In the genomic region with DNA sequence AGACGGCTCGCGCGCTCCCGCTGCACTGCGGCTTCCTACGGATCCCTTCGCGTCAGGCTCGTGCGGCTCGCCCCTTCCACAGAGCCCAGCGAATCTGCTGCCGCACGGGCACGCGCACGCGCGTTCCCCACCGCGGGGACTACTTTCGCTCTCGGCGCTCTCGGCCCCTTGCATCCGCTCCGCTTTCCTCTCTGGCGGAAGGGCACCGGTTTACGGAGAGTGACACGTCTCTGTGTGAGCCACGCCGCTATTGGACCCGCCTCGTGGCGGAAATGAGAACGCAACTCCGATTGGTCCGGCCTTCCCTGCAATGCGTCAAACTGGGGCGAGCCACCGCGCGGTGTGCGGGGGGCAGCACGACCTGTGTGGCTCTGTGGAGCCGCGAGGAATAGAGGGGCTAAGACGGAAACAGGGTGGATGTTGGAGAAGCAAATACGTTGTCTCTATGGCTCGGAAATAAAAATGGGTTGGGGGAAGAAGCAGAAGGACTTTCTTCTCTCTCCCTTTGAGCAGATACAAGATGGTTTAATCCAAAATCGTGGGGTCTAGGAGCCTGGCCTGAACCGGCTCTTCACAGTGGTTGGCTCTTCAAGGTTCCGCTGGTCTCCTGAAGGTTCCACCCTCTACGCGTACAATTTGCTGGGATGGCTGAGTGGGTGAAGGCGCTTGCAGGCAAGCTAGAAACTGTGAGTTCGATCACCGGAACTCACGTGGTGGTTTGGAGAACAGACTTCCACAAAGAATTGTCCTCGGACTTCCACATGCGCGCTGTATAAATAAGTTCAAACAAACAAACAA, we compare ENCODE assay signal across 8 mouse cellular contexts. TPM values are rescaled to one million over a fixed set of nuclear protein-coding genes. Genes with fewer than 3 reads are reported as not detected.
DNase-seq lines count a peak whose midpoint lies in the region; ATAC-seq and TF ChIP-seq lines count a peak whose summit lies in the region.

TSS of gene Calm3 (minus strand) at position 78 of the 798 bp plus-strand sequence.

- peak; percentile 43; the same call in 1 of the 2 replicates for TF ChIP-seq POLR2A in bone marrow, adult 2 months (IDR thresholded peaks at IDR 0.05; ENCODE audit: borderline replicate concordance, control insufficient read depth, low read depth, low read length)
- TF ChIP-seq POLR2A in limb, embryonic 14.5 days (IDR thresholded peaks at IDR 0.05; ENCODE audit: borderline replicate concordance, extremely low read depth, insufficient read depth, insufficient read length): peak; percentile 41; the same call in 1 of the 2 replicates

- no peaks in the 10 kb centered on the region for H3K9me3 ChIP-seq in embryonic facial prominence, embryonic 15.5 days (replicated peaks)
- H3K9me3 ChIP-seq in limb, embryonic 14.5 days (ENCODE audit: control insufficient read depth, low read length): no peaks in the 10 kb centered on the region
- no peaks in the 10 kb centered on the region for H3K9me3 ChIP-seq in midbrain, postnatal 0 days (ENCODE audit: low read length)

- peak; percentile 100 for DNase-seq in 416B (ENCODE audit: low read depth)
- peak; percentile 100 for DNase-seq in heart, adult 8-10 months (ENCODE audit: low spot score)
- DNase-seq in kidney, adult 9 months: peak; percentile 100
- DNase-seq in limb, embryonic 14.5 days (ENCODE audit: low spot score): peak; percentile 98
- DNase-seq in midbrain, postnatal 0 days (ENCODE audit: low spot score): peak; percentile 100
- peak; percentile 99 for DNase-seq in spleen, postnatal 14 days (ENCODE audit: low spot score in 2 of 2)

- 1% methylated on average over 64 of the region's 64 CpGs for WGBS in bone marrow, adult 2 months
- 1% methylated on average over 63 of the region's 64 CpGs for WGBS in embryonic facial prominence, embryonic 15.5 days
- 2% methylated on average over 58 of the region's 64 CpGs for WGBS in limb, embryonic 14.5 days
- 2% methylated on average over 57 of the region's 64 CpGs for WGBS in midbrain, postnatal 0 days

- peak within 1 kb of the TSS; percentile 98 for H3K9ac ChIP-seq in embryonic facial prominence, embryonic 15.5 days
- peak within 1 kb of the TSS; percentile 84 for H3K9ac ChIP-seq in limb, embryonic 14.5 days (ENCODE audit: low read depth, low read length, severe bottlenecking)
- H3K9ac ChIP-seq in midbrain, postnatal 0 days (replicated peaks; ENCODE audit: low read length, poor library complexity, severe bottlenecking): peak within 1 kb of the TSS; percentile 97

- H3K36me3 ChIP-seq in embryonic facial prominence, embryonic 15.5 days: 0 out of 2 replicates have a peak, but pooled peaks cover 3% of the 10 kb centered on the region
- H3K36me3 ChIP-seq in limb, embryonic 14.5 days (ENCODE audit: control insufficient read depth, insufficient read depth, low read length): peaks cover 9% of the 10 kb centered on the region; the same call in 1 of the 2 replicates
- peaks cover 2% of the 10 kb centered on the region; the same call in 1 of the 2 replicates for H3K36me3 ChIP-seq in midbrain, postnatal 0 days (ENCODE audit: insufficient read depth, low read length)

- H3K4me2 ChIP-seq in embryonic facial prominence, embryonic 15.5 days (replicated peaks): peak within 1 kb of the TSS; percentile 67
- H3K4me2 ChIP-seq in limb, embryonic 14.5 days (replicated peaks; ENCODE audit: low read depth, low read length, severe bottlenecking): peak within 1 kb of the TSS; percentile 88
- H3K4me2 ChIP-seq in midbrain, postnatal 0 days (ENCODE audit: low read depth, low read length, poor library complexity, severe bottlenecking): peak within 1 kb of the TSS; percentile 95

- no peaks in the 10 kb centered on the region for H3K27me3 ChIP-seq in embryonic facial prominence, embryonic 15.5 days
- no peaks in the 10 kb centered on the region for H3K27me3 ChIP-seq in limb, embryonic 14.5 days (ENCODE audit: control insufficient read depth, insufficient read depth, low read length)
- H3K27me3 ChIP-seq in midbrain, postnatal 0 days (ENCODE audit: insufficient read depth, low read length): no peaks in the 10 kb centered on the region

- H3K4me1 ChIP-seq in bone marrow, adult 2 months (ENCODE audit: control insufficient read depth, insufficient read depth, low read length): peaks cover 7% of the 10 kb centered on the region
- peaks cover 40% of the 10 kb centered on the region for H3K4me1 ChIP-seq in embryonic facial prominence, embryonic 15.5 days
- peaks cover 32% of the 10 kb centered on the region for H3K4me1 ChIP-seq in limb, embryonic 14.5 days (ENCODE audit: control insufficient read depth, insufficient read depth, low read length)
- peaks cover 9% of the 10 kb centered on the region; the same call in 1 of the 2 replicates for H3K4me1 ChIP-seq in midbrain, postnatal 0 days (ENCODE audit: insufficient read depth, low read length)

- peak within 1 kb of the TSS; percentile 97 for H3K27ac ChIP-seq in bone marrow, adult 2 months (ENCODE audit: control insufficient read depth, insufficient read depth, low read depth, low read length, poor library complexity)
- peak within 1 kb of the TSS; percentile 98 for H3K27ac ChIP-seq in embryonic facial prominence, embryonic 15.5 days (replicated peaks)
- peak within 1 kb of the TSS; percentile 99 for H3K27ac ChIP-seq in limb, embryonic 14.5 days (replicated peaks; ENCODE audit: low read depth, low read length)
- peak within 1 kb of the TSS; percentile 98 for H3K27ac ChIP-seq in midbrain, postnatal 0 days (ENCODE audit: low read depth, low read length)

- H3K4me3 ChIP-seq in bone marrow, adult 2 months (replicated peaks; ENCODE audit: control insufficient read depth, low read depth, low read length): peak within 1 kb of the TSS; percentile 80
- H3K4me3 ChIP-seq in embryonic facial prominence, embryonic 15.5 days (replicated peaks): peak within 1 kb of the TSS; percentile 97
- H3K4me3 ChIP-seq in limb, embryonic 14.5 days (replicated peaks; ENCODE audit: low read length): peak within 1 kb of the TSS; percentile 99
- H3K4me3 ChIP-seq in midbrain, postnatal 0 days (ENCODE audit: low read depth, low read length): peak within 1 kb of the TSS; percentile 92

- peak; percentile 93 for ATAC-seq in embryonic facial prominence, embryonic 15.5 days (ENCODE audit: insufficient number of reproducible peaks, low FRiP score, low TSS enrichment, low read depth)
- ATAC-seq in limb, embryonic 14.5 days (ENCODE audit: low FRiP score, low read depth): peak; percentile 94
- ATAC-seq in midbrain, postnatal 0 days (ENCODE audit: low FRiP score): peak; percentile 90

- TF ChIP-seq CTCF in bone marrow, adult 2 months (IDR thresholded peaks at IDR 0.05; ENCODE audit: control insufficient read depth, insufficient read depth, low read length): no peak; the same call in 1 of the 2 replicates
- peak; percentile 52 for TF ChIP-seq CTCF in midbrain, postnatal 0 days (IDR thresholded peaks at IDR 0.05)

RNA-seq across cellular contexts. Expression of gene Calm3, which starts in this region (rescaled TPM):
- polyA plus RNA-seq in bone marrow, adult 2 months (2011; ENCODE audit: insufficient read depth, insufficient read length, low replicate concordance, missing spikeins): 307 and 376 TPM in 2 replicates
- polyA plus RNA-seq in embryonic facial prominence, embryonic 15.5 days (2015; fragmentation: Nextera tagmentation; extraction: Ambion mirVana): 117 and 138 TPM in 2 replicates
- 100 to 1,000 TPM; 153 to 208 (median 191) TPM for total RNA-seq in heart, adult 8-10 months (2022)
- polyA plus RNA-seq in limb, embryonic 14.5 days (2012; rRNA removed): 281 and 320 TPM in 2 replicates
- polyA plus RNA-seq in limb, embryonic 14.5 days (2014; fragmentation: Nextera tagmentation; extraction: Ambion mirVana): 156 and 164 TPM in 2 replicates
- total RNA-seq in midbrain, postnatal 0 days (2014; rRNA removed): 1,835 and 1,985 TPM in 2 replicates
- 467 and 471 TPM in 2 replicates for polyA plus RNA-seq in midbrain, postnatal 0 days (2015; fragmentation: Nextera tagmentation; extraction: Ambion mirVana)

Comparison
In these comparisons a context has a peak if more than half of its experiments do, and no peak if none do; other contexts are left out.
1. Peak in every context shown above with its lines: DNase-seq, ATAC-seq, H3K4me3 ChIP-seq and H3K27ac ChIP-seq.